In genomic region chr2:27421293-27422068, GRCm38 (mm10) we compare ENCODE assay signal across 10 mouse cellular contexts. TPM values are rescaled to one million over a fixed set of nuclear protein-coding genes. Genes with fewer than 3 reads are reported as not detected.
DNase-seq lines count a peak whose midpoint lies in the region; ATAC-seq and TF ChIP-seq lines count a peak whose summit lies in the region.
"Had no signal": no experiment of that assay in that cellular context is flagged by ENCODE, and none has a peak within 500 bp of the region (broad histone marks: within the 10 kb centered on the region; RNA-seq: fewer than 3 reads in every experiment).

No protein-coding gene starts in this region.

- H3K9me3 ChIP-seq in kidney, embryonic 16.5 days (ENCODE audit: low read length): no peaks in the 10 kb centered on the region
- H3K9me3 ChIP-seq in midbrain, embryonic 13.5 days: no peaks in the 10 kb centered on the region
- H3K9me3 ChIP-seq: limb, embryonic 12.5 days had no signal

- H3K4me3 ChIP-seq in kidney, embryonic 16.5 days (ENCODE audit: low read length): no peak overlapping the region
- no peak overlapping the region for H3K4me3 ChIP-seq in midbrain, embryonic 13.5 days (replicated peaks)
- H3K4me3 ChIP-seq in thymus, adult 2 months (ENCODE audit: control insufficient read depth, insufficient read depth, low read length): no peak overlapping the region
- H3K4me3 ChIP-seq: limb, embryonic 12.5 days had no signal

- no peaks in the 10 kb centered on the region for H3K27me3 ChIP-seq in kidney, embryonic 16.5 days (ENCODE audit: insufficient read depth, low read length)
- H3K27me3 ChIP-seq in midbrain, embryonic 13.5 days: no peaks in the 10 kb centered on the region
- no peaks in the 10 kb centered on the region for H3K27me3 ChIP-seq in thymus, adult 2 months (ENCODE audit: control insufficient read depth, insufficient read depth, low read length)
- H3K27me3 ChIP-seq: limb, embryonic 12.5 days; Patski had no signal

- no peak overlapping the region for H3K9ac ChIP-seq in kidney, embryonic 16.5 days (replicated peaks; ENCODE audit: low read length)
- no peak overlapping the region for H3K9ac ChIP-seq in midbrain, embryonic 13.5 days (replicated peaks)
- H3K9ac ChIP-seq: limb, embryonic 12.5 days had no signal

- H3K4me1 ChIP-seq in kidney, embryonic 16.5 days (ENCODE audit: insufficient read depth, low read length): peaks cover 62% of the 10 kb centered on the region
- H3K4me1 ChIP-seq in midbrain, embryonic 13.5 days (replicated peaks): peaks cover 78% of the 10 kb centered on the region
- H3K4me1 ChIP-seq in thymus, adult 2 months (replicated peaks; ENCODE audit: control insufficient read depth, insufficient read depth, low read length): peaks cover 47% of the 10 kb centered on the region

- 73% methylated on average over 20 of the region's 20 CpGs for WGBS in kidney, embryonic 16.5 days
- 59% methylated on average over 20 of the region's 20 CpGs for WGBS in midbrain, embryonic 13.5 days
- 87% methylated on average over 20 of the region's 20 CpGs for WGBS in thymus, adult 2 months

- H3K36me3 ChIP-seq in kidney, embryonic 16.5 days (ENCODE audit: insufficient read depth, low read length): no peaks in the 10 kb centered on the region
- no peaks in the 10 kb centered on the region for H3K36me3 ChIP-seq in midbrain, embryonic 13.5 days
- no peaks in the 10 kb centered on the region for H3K36me3 ChIP-seq in thymus, adult 2 months (ENCODE audit: control insufficient read depth, insufficient read depth, low read length)

- ATAC-seq in kidney, embryonic 16.5 days (ENCODE audit: low FRiP score, low TSS enrichment): no peak
- no peak for ATAC-seq in midbrain, embryonic 13.5 days
- ATAC-seq: Patski had no signal

- no peak for TF ChIP-seq CTCF in thymus, adult 2 months (IDR thresholded peaks at IDR 0.05; ENCODE audit: borderline replicate concordance, control insufficient read depth, extremely low read depth, insufficient read depth, low read length, poor library complexity)

- H3K27ac ChIP-seq in kidney, embryonic 16.5 days (ENCODE audit: low read length): no peak overlapping the region
- H3K27ac ChIP-seq in midbrain, embryonic 13.5 days: peak overlapping the region; percentile 52; the same call in 1 of the 2 replicates
- no peak overlapping the region for H3K27ac ChIP-seq in thymus, adult 2 months (ENCODE audit: control insufficient read depth, insufficient read depth, low read length)
- H3K27ac ChIP-seq: limb, embryonic 12.5 days had no signal

- H3K4me2 ChIP-seq in kidney, embryonic 16.5 days (replicated peaks; ENCODE audit: low read depth, low read length): no peak overlapping the region
- peak overlapping the region; percentile 4 for H3K4me2 ChIP-seq in midbrain, embryonic 13.5 days (replicated peaks)
- H3K4me2 ChIP-seq: limb, embryonic 12.5 days had no signal

- DNase-seq in kidney, postnatal 14 days: peak; percentile 43
- peak; percentile 57 for DNase-seq in cerebellum, adult 9-11 months
- DNase-seq in layer of hippocampus, adult 18-20 months (ENCODE audit: low spot score in 2 of 2): peak; percentile 36 to 83
- DNase-seq in thymus, adult 2 months: no peak
- DNase-seq in gastrocnemius, adult 18-20 months (ENCODE audit: low spot score): no peak
- DNase-seq in spleen, adult 18-20 months: no peak

- no peak for TF ChIP-seq POLR2A in thymus, adult 2 months (IDR thresholded peaks at IDR 0.05; ENCODE audit: control insufficient read depth, extremely low read depth, insufficient read depth, low read length, poor library complexity)

RNA-seq across cellular contexts. Expression of gene Vav2, which starts 5.4 kb away (rescaled TPM):
- 7.1 TPM in 2 replicates for polyA plus RNA-seq in kidney, embryonic 16.5 days (2015; fragmentation: Nextera tagmentation; extraction: Ambion mirVana)
- total RNA-seq in layer of hippocampus, adult 18-20 months (2021): 1 to 10 TPM; 7.8 to 9.2 TPM
- polyA plus RNA-seq in midbrain, embryonic 13.5 days (2015; fragmentation: Nextera tagmentation; extraction: Ambion mirVana): 12.7 and 15.4 TPM in 2 replicates
- 48.0 and 50.4 TPM in 2 replicates for polyA plus RNA-seq in thymus, adult 2 months (2012; rRNA removed)
- 1 to 10 TPM; 1.9 to 3.1 TPM for total RNA-seq in gastrocnemius, adult 18-20 months (2021)

RNA-seq across cellular contexts. Expression of gene Brd3os, which starts 20.6 kb away (rescaled TPM):
- 13.1 and 13.7 TPM in 2 replicates for polyA plus RNA-seq in kidney, embryonic 16.5 days (2015; fragmentation: Nextera tagmentation; extraction: Ambion mirVana)
- 10 to 100 TPM; 21.6 to 24.3 TPM for total RNA-seq in layer of hippocampus, adult 18-20 months (2021)
- polyA plus RNA-seq in midbrain, embryonic 13.5 days (2015; fragmentation: Nextera tagmentation; extraction: Ambion mirVana): 27.9 and 29.0 TPM in 2 replicates
- polyA plus RNA-seq in thymus, adult 2 months (2012; rRNA removed): 1.9 and 2.0 TPM in 2 replicates
- total RNA-seq in gastrocnemius, adult 18-20 months (2021): 1 to 10 TPM in 1 of 2 experiments, under 1 TPM in 1; 0.57 to 1.8 TPM

Comparison
In these comparisons a context has a peak if more than half of its experiments do, and no peak if none do; other contexts are left out.
1. DNase-seq: peak in kidney, postnatal 14 days (single experiment), cerebellum, adult 9-11 months (single experiment) and layer of hippocampus, adult 18-20 months (2 of 2); none in thymus, adult 2 months (single experiment), gastrocnemius, adult 18-20 months (single experiment) and spleen, adult 18-20 months (0 of 2).